ENCODE assay signal across 19 mouse cellular contexts in genomic region chr7:12954896-12955295, GRCm38 (mm10). TPM values are rescaled to one million over a fixed set of nuclear protein-coding genes. Genes with fewer than 3 reads are reported as not detected.
DNase-seq lines count a peak whose midpoint lies in the region; ATAC-seq and TF ChIP-seq lines count a peak whose summit lies in the region.
"Had no signal": no experiment of that assay in that cellular context is flagged by ENCODE, and none has a peak within 500 bp of the region (broad histone marks: within the 10 kb centered on the region; RNA-seq: fewer than 3 reads in every experiment).

No protein-coding gene starts in this region.

- H3K4me1 ChIP-seq in forebrain, postnatal 0 days (ENCODE audit: insufficient read depth), result peaks cover 4% of the 10 kb centered on the region; the same call in 1 of the 2 replicates
- peaks cover 7% of the 10 kb centered on the region for H3K4me1 ChIP-seq in forebrain, embryonic 15.5 days
- peaks cover 2% of the 10 kb centered on the region for H3K4me1 ChIP-seq in liver, adult 2 months (ENCODE audit: control insufficient read depth, insufficient read depth, low read length)
- peaks cover 7% of the 10 kb centered on the region for H3K4me1 ChIP-seq in liver, embryonic 16.5 days (ENCODE audit: control insufficient read depth, low read depth, low read length)

- 47% methylated on average over 3 of the region's 3 CpGs for WGBS in forebrain, postnatal 0 days
- 59% methylated on average over 3 of the region's 3 CpGs for WGBS in forebrain, embryonic 15.5 days
- WGBS in liver, adult 2 months, result 45% methylated on average over 3 of the region's 3 CpGs
- 15% methylated on average over 3 of the region's 3 CpGs for WGBS in liver, embryonic 16.5 days (ENCODE audit: insufficient replicate concordance)

- H3K36me3 ChIP-seq in forebrain, postnatal 0 days (ENCODE audit: insufficient read depth), result no peaks in the 10 kb centered on the region
- H3K36me3 ChIP-seq in forebrain, embryonic 15.5 days, result no peaks in the 10 kb centered on the region
- no peaks in the 10 kb centered on the region for H3K36me3 ChIP-seq in liver, adult 2 months (ENCODE audit: control insufficient read depth, insufficient read depth, low read length)
- no peaks in the 10 kb centered on the region for H3K36me3 ChIP-seq in liver, embryonic 16.5 days (ENCODE audit: control insufficient read depth, insufficient read depth)
- H3K36me3 ChIP-seq: embryonic facial prominence, embryonic 13.5 days; liver, embryonic 15.5 days had no signal

- no peak overlapping the region for H3K4me3 ChIP-seq in forebrain, postnatal 0 days (ENCODE audit: low read depth, low read length)
- no peak overlapping the region for H3K4me3 ChIP-seq in forebrain, embryonic 15.5 days
- H3K4me3 ChIP-seq in liver, adult 2 months (ENCODE audit: insufficient read depth, low read depth, low read length), result no peak overlapping the region
- no peak overlapping the region for H3K4me3 ChIP-seq in liver, embryonic 16.5 days (ENCODE audit: low read depth, low read length)
- H3K4me3 ChIP-seq: embryonic facial prominence, embryonic 13.5 days; forebrain, embryonic 13.5 days; gastrocnemius, adult 2 months; liver, embryonic 15.5 days; myocyte had no signal

- no peaks in the 10 kb centered on the region for H3K27me3 ChIP-seq in forebrain, postnatal 0 days (ENCODE audit: insufficient read depth, low read length)
- no peaks in the 10 kb centered on the region for H3K27me3 ChIP-seq in forebrain, embryonic 15.5 days
- no peaks in the 10 kb centered on the region for H3K27me3 ChIP-seq in liver, adult 2 months (ENCODE audit: control insufficient read depth, insufficient read depth, low read length)
- H3K27me3 ChIP-seq in liver, embryonic 16.5 days (ENCODE audit: control insufficient read depth, insufficient read depth, low read depth, low read length), result no peaks in the 10 kb centered on the region
- H3K27me3 ChIP-seq: embryonic facial prominence, embryonic 13.5 days; forebrain, embryonic 13.5 days; liver, embryonic 15.5 days had no signal

- H3K9ac ChIP-seq in forebrain, postnatal 0 days, result no peak overlapping the region
- H3K9ac ChIP-seq in forebrain, embryonic 15.5 days (replicated peaks), result no peak overlapping the region
- H3K9ac ChIP-seq in liver, adult 2 months (ENCODE audit: low read depth, low read length), result no peak overlapping the region
- H3K9ac ChIP-seq in liver, embryonic 16.5 days (ENCODE audit: low read depth, low read length), result no peak overlapping the region
- H3K9ac ChIP-seq: embryonic facial prominence, embryonic 13.5 days; forebrain, embryonic 13.5 days; liver, embryonic 15.5 days had no signal

- no peak overlapping the region for H3K27ac ChIP-seq in forebrain, postnatal 0 days (ENCODE audit: low read depth, low read length)
- H3K27ac ChIP-seq in forebrain, embryonic 15.5 days (replicated peaks), result no peak overlapping the region
- no peak overlapping the region for H3K27ac ChIP-seq in liver, adult 2 months (replicated peaks; ENCODE audit: insufficient read depth, low read depth, low read length)
- no peak overlapping the region for H3K27ac ChIP-seq in liver, embryonic 16.5 days (ENCODE audit: low read length)
- H3K27ac ChIP-seq: embryonic facial prominence, embryonic 13.5 days; forebrain, embryonic 13.5 days; gastrocnemius, adult 2 months; liver, embryonic 15.5 days had no signal

- no peaks in the 10 kb centered on the region for H3K79me2 ChIP-seq in liver, adult 2 months (ENCODE audit: control insufficient read depth, insufficient read depth, low read length)

- H3K9me3 ChIP-seq in forebrain, postnatal 0 days (ENCODE audit: low read length), result no peaks in the 10 kb centered on the region
- H3K9me3 ChIP-seq in forebrain, embryonic 15.5 days, result no peaks in the 10 kb centered on the region
- H3K9me3 ChIP-seq in liver, embryonic 16.5 days (replicated peaks; ENCODE audit: control insufficient read depth, low read length), result no peaks in the 10 kb centered on the region
- H3K9me3 ChIP-seq: embryonic facial prominence, embryonic 13.5 days; forebrain, embryonic 13.5 days; liver, embryonic 15.5 days had no signal

- peak; percentile 40; the same call in 1 of the 2 replicates for TF ChIP-seq CTCF in forebrain, postnatal 0 days (IDR thresholded peaks at IDR 0.05; ENCODE audit: low read depth)
- no peak for TF ChIP-seq CTCF in liver, adult 2 months (IDR thresholded peaks at IDR 0.05; ENCODE audit: low read depth, low read length)

- DNase-seq in forebrain, postnatal 0 days, result no peak
- DNase-seq in liver, adult 2 months (ENCODE audit: extremely low read depth, low read depth, low spot score), result peak; percentile 24
- DNase-seq in liver, result no peak
- DNase-seq in Muller cell, postnatal 12 days (ENCODE audit: inconsistent ontology term), result peak; percentile 29
- no peak for DNase-seq in urinary bladder, postnatal 4 days (ENCODE audit: low spot score in 2 of 2)
- no peak for DNase-seq in right cerebral cortex, postnatal 14 days
- DNase-seq: adrenal gland, adult 8-10 months; cerebellum, postnatal 25 days; gastrocnemius, adult 2 months; heart, postnatal 10 days; kidney, postnatal 36 days; thymus, adult 18-20 months had no signal

- no peak overlapping the region for H3K4me2 ChIP-seq in forebrain, postnatal 0 days (ENCODE audit: low read depth)
- H3K4me2 ChIP-seq in forebrain, embryonic 15.5 days (replicated peaks), result no peak overlapping the region
- H3K4me2 ChIP-seq in liver, embryonic 16.5 days (ENCODE audit: low read depth, low read length), result no peak overlapping the region
- H3K4me2 ChIP-seq: embryonic facial prominence, embryonic 13.5 days; forebrain, embryonic 13.5 days; liver, embryonic 15.5 days had no signal

- no peak for ATAC-seq in forebrain, postnatal 0 days
- ATAC-seq in forebrain, embryonic 15.5 days (replicated peaks), result no peak
- ATAC-seq in liver, embryonic 16.5 days (ENCODE audit: low read depth), result peak; percentile 71
- ATAC-seq: forebrain, embryonic 13.5 days; inflammation-experienced regulatory T-cells, adult 6 months had no signal

- TF ChIP-seq POLR2A in liver, adult 2 months (IDR thresholded peaks at IDR 0.05; ENCODE audit: extremely low read depth, insufficient read depth, low read length), result no peak

RNA-seq across cellular contexts. Expression of gene Zfp324, which starts 10.7 kb away (rescaled TPM):
- total RNA-seq in forebrain, postnatal 0 days (2014; rRNA removed), result 32.9 and 47.7 TPM in 2 replicates
- 6.8 and 8.8 TPM in 2 replicates for polyA plus RNA-seq in forebrain, postnatal 0 days (2015; fragmentation: Nextera tagmentation; extraction: Ambion mirVana)
- polyA plus RNA-seq in forebrain, embryonic 15.5 days (2015; fragmentation: Nextera tagmentation; extraction: Ambion mirVana), result 15.9 TPM in 2 replicates
- 3.9 and 4.1 TPM in 2 replicates for total RNA-seq in liver, adult 2 months (2014; rRNA removed)
- 3.4 and 5.2 TPM in 2 replicates for polyA plus RNA-seq in liver, adult 2 months (2012; rRNA removed)
- 2.4 and 2.6 TPM in 2 replicates for polyA plus RNA-seq in liver, embryonic 16.5 days (2015; fragmentation: Nextera tagmentation; extraction: Ambion mirVana)

RNA-seq across cellular contexts. Expression of gene Zfp446, which starts 22.8 kb away (rescaled TPM):
- 7.5 and 13.0 TPM in 2 replicates for total RNA-seq in forebrain, postnatal 0 days (2014; rRNA removed)
- 6.0 and 8.2 TPM in 2 replicates for polyA plus RNA-seq in forebrain, postnatal 0 days (2015; fragmentation: Nextera tagmentation; extraction: Ambion mirVana)
- 11.7 and 12.5 TPM in 2 replicates for polyA plus RNA-seq in forebrain, embryonic 15.5 days (2015; fragmentation: Nextera tagmentation; extraction: Ambion mirVana)
- total RNA-seq in liver, adult 2 months (2014; rRNA removed), result 1.3 and 1.4 TPM in 2 replicates
- 1.9 and 3.6 TPM in 2 replicates for polyA plus RNA-seq in liver, adult 2 months (2012; rRNA removed)
- 2.9 TPM in 2 replicates for polyA plus RNA-seq in liver, embryonic 16.5 days (2015; fragmentation: Nextera tagmentation; extraction: Ambion mirVana)

RNA-seq across cellular contexts. Expression of gene Rnf225, which starts 27.7 kb away (rescaled TPM):
- total RNA-seq in forebrain, postnatal 0 days (2014; rRNA removed), result 1.7 and 1.8 TPM in 2 replicates
- 0.36 and 0.75 TPM in 2 replicates for polyA plus RNA-seq in forebrain, postnatal 0 days (2015; fragmentation: Nextera tagmentation; extraction: Ambion mirVana)
- polyA plus RNA-seq in forebrain, embryonic 15.5 days (2015; fragmentation: Nextera tagmentation; extraction: Ambion mirVana), result 0.61 and 0.84 TPM in 2 replicates
- total RNA-seq in liver, adult 2 months (2014; rRNA removed), result 0.09 and 0.47 TPM in 2 replicates
- 0.45 and 0.65 TPM in 2 replicates for polyA plus RNA-seq in liver, adult 2 months (2012; rRNA removed)
- polyA plus RNA-seq in liver, embryonic 16.5 days (2015; fragmentation: Nextera tagmentation; extraction: Ambion mirVana), result 0.07 and 0.09 TPM in 2 replicates

RNA-seq across cellular contexts. Expression of gene Rps5, which starts 32.8 kb away (rescaled TPM):
- 1,758 and 2,185 TPM in 2 replicates for total RNA-seq in forebrain, postnatal 0 days (2014; rRNA removed)
- 679 and 877 TPM in 2 replicates for polyA plus RNA-seq in forebrain, postnatal 0 days (2015; fragmentation: Nextera tagmentation; extraction: Ambion mirVana)
- 659 and 698 TPM in 2 replicates for polyA plus RNA-seq in forebrain, embryonic 15.5 days (2015; fragmentation: Nextera tagmentation; extraction: Ambion mirVana)
- 773 and 998 TPM in 2 replicates for total RNA-seq in liver, adult 2 months (2014; rRNA removed)
- 789 and 798 TPM in 2 replicates for polyA plus RNA-seq in liver, adult 2 months (2012; rRNA removed)
- polyA plus RNA-seq in liver, embryonic 16.5 days (2015; fragmentation: Nextera tagmentation; extraction: Ambion mirVana), result 473 and 517 TPM in 2 replicates

RNA-seq across cellular contexts. Expression of gene Slc27a5, which starts 43.1 kb away (rescaled TPM):
- total RNA-seq in forebrain, postnatal 0 days (2014; rRNA removed), result 0.23 and 0.43 TPM in 2 replicates
- polyA plus RNA-seq in forebrain, postnatal 0 days (2015; fragmentation: Nextera tagmentation; extraction: Ambion mirVana), result 0.08 and 0.18 TPM in 2 replicates
- polyA plus RNA-seq in forebrain, embryonic 15.5 days (2015; fragmentation: Nextera tagmentation; extraction: Ambion mirVana), result 0.20 and 0.50 TPM in 2 replicates
- 1,289 and 1,401 TPM in 2 replicates for total RNA-seq in liver, adult 2 months (2014; rRNA removed)
- 1,497 and 1,713 TPM in 2 replicates for polyA plus RNA-seq in liver, adult 2 months (2012; rRNA removed)
- polyA plus RNA-seq in liver, embryonic 16.5 days (2015; fragmentation: Nextera tagmentation; extraction: Ambion mirVana), result 23.6 and 26.5 TPM in 2 replicates
- total RNA-seq: heart, postnatal 10 days had no signal
- polyA plus RNA-seq: myocyte had no signal

Comparison
In these comparisons a context has a peak if more than half of its experiments do, and no peak if none do; other contexts are left out.
1. DNase-seq: peak in liver, adult 2 months (single experiment) and Muller cell, postnatal 12 days (single experiment); none in forebrain, postnatal 0 days (single experiment), liver (single experiment), urinary bladder, postnatal 4 days (0 of 2) and right cerebral cortex, postnatal 14 days (single experiment).